Mouse (Mus musculus) erythroblast, embryonic 14.5 days (primary cell): Measurements from ENCODE around the gene Nlrp4f.

Experiments
- GATA1 ChIP-seq: IDR thresholded peaks from 2 replicates; pipeline ENCODE4 v1.6.1; 2012; ENCODE audit warnings: low read length, inconsistent platforms, mixed read lengths
- TAL1 ChIP-seq: IDR thresholded peaks from 3 replicates; pipeline ENCODE4 v1.6.1; 2012; ENCODE audit warnings: low read length, inconsistent platforms, mixed read lengths

- no peak for TF ChIP-seq GATA1
- no peak for TF ChIP-seq TAL1
These were observed 20.2 kb upstream of the Nlrp4f start for GRCm38 (mm10) chr13:65225945-65226344.
